Mouse (Mus musculus) MEL (cell line): ENCODE measurements around the gene Uggt1. TPM values are rescaled to one million over a fixed set of nuclear protein-coding genes. Genes with fewer than 3 reads are reported as not detected.

Experiments used
- DNase-seq: peaks from one replicate; pipeline ENCODE4 v3.0.0; 2011; ENCODE audit warnings: low read depth, low spot score
- H3K27ac ChIP-seq: 2 replicates; pipeline ENCODE4 v1.5.1; 2012; ENCODE audit warnings: low read depth, mild to moderate bottlenecking, control low read depth, low read length, moderate library complexity; ENCODE audit not compliant: control insufficient read depth
- H3K27me3 ChIP-seq, 2 experiments: fragments of 150-350 bp in 1 of 2; sonication (generic) in 1 of 2; 2 replicates each; pipeline ENCODE4 v1.6.1; 2012; ENCODE audit warnings: low read length in 2 of 2, mild to moderate bottlenecking in 2 of 2, improper control_type of control experiment in 1 of 2, moderate library complexity in 1 of 2; ENCODE audit not compliant: insufficient read depth in 2 of 2, control insufficient read depth in 1 of 2
- H3K36me3 ChIP-seq, 2 experiments: 2 replicates each; pipeline ENCODE4 v1.6.1; 2012 to 2014; ENCODE audit warnings: low read length in 2 of 2, improper control_type of control experiment in 1 of 2, inconsistent platforms in 1 of 2, mild to moderate bottlenecking in 1 of 2; ENCODE audit not compliant: insufficient read depth in 2 of 2, control insufficient read depth in 1 of 2
- H3K4me1 ChIP-seq, 2 experiments: fragments of 150-350 bp in 1 of 2; sonication (generic) in 1 of 2; 2 replicates each; pipeline ENCODE4 v1.6.1; 2012; ENCODE audit warnings: low read length in 2 of 2, improper control_type of control experiment in 1 of 2, mild to moderate bottlenecking in 1 of 2; ENCODE audit not compliant: insufficient read depth in 2 of 2, control insufficient read depth in 1 of 2
- H3K4me3 ChIP-seq, 2 experiments: fragments of 150-350 bp in 1 of 2; sonication (generic) in 1 of 2; 2 replicates each; pipeline ENCODE4 v1.5.1; 2012; ENCODE audit warnings: low read depth in 2 of 2, low read length in 2 of 2, mild to moderate bottlenecking in 2 of 2, moderate library complexity in 2 of 2, control low read depth in 1 of 2, improper control_type of control experiment in 1 of 2; ENCODE audit not compliant: control insufficient read depth in 1 of 2, insufficient read depth in 1 of 2
- H3K79me2 ChIP-seq: 2 replicates; pipeline ENCODE4 v1.6.1; 2012; ENCODE audit warnings: mild to moderate bottlenecking, low read length, moderate library complexity; ENCODE audit not compliant: control insufficient read depth, poor library complexity, insufficient read depth
- H3K9ac ChIP-seq: 2 replicates; pipeline ENCODE4 v1.6.1; 2012; ENCODE audit warnings: low read depth, mild to moderate bottlenecking, control low read depth, low read length, moderate library complexity; ENCODE audit not compliant: control insufficient read depth, poor library complexity, severe bottlenecking
- H3K9me3 ChIP-seq: fragments of 150-350 bp; sonication (generic); replicated peaks from 2 replicates; pipeline ENCODE4 v1.6.1; 2012; ENCODE audit warnings: mild to moderate bottlenecking, low read length, improper control_type of control experiment, moderate library complexity; ENCODE audit not compliant: insufficient read depth
- CTCF ChIP-seq, 3 experiments: IDR thresholded peaks in 2 of 3; conservative IDR thresholded peaks in 1 of 3; 2 replicates each; pipeline ENCODE4 v1.5.1; 2011 to 2012; ENCODE audit warnings: low read length in 3 of 3, low read depth in 2 of 3, mild to moderate bottlenecking in 2 of 3, improper control_type of control experiment in 1 of 3, inconsistent platforms in 1 of 3, mixed read lengths in 1 of 3, moderate library complexity in 1 of 3; ENCODE audit not compliant: control insufficient read depth in 1 of 3, insufficient read depth in 1 of 3, poor library complexity in 1 of 3, severe bottlenecking in 1 of 3
- EP300 ChIP-seq, 2 experiments: IDR thresholded peaks; 2 replicates each; pipeline ENCODE4 v1.6.1; 2011; ENCODE audit warnings: improper control_type of control experiment in 2 of 2, low read length in 2 of 2, low read depth in 1 of 2, mild to moderate bottlenecking in 1 of 2
- KAT2A ChIP-seq: conservative IDR thresholded peaks from 2 replicates; pipeline ENCODE4 v1.6.1; 2012; ENCODE audit warnings: low read depth, low read length, improper control_type of control experiment, inconsistent platforms
- MAFK ChIP-seq: IDR thresholded peaks from 2 replicates; pipeline ENCODE4 v1.6.1; 2011; ENCODE audit warnings: low read depth, mild to moderate bottlenecking, low read length, improper control_type of control experiment, borderline replicate concordance
- MXI1 ChIP-seq: IDR thresholded peaks from 2 replicates; pipeline ENCODE4 v1.6.1; 2011; ENCODE audit warnings: mild to moderate bottlenecking, low read depth, low read length, improper control_type of control experiment
- POLR2AphosphoS2 ChIP-seq: IDR thresholded peaks from 2 replicates; pipeline ENCODE4 v1.6.1; 2011; ENCODE audit warnings: low read length, improper control_type of control experiment
- RAD21 ChIP-seq: IDR thresholded peaks from 2 replicates; pipeline ENCODE4 v1.6.1; 2011; ENCODE audit warnings: mild to moderate bottlenecking, low read depth, low read length, improper control_type of control experiment
- RCOR1 ChIP-seq: IDR thresholded peaks from 2 replicates; pipeline ENCODE4 v1.6.1; 2012; ENCODE audit warnings: low read depth, mild to moderate bottlenecking, inconsistent platforms, low read length, improper control_type of control experiment
- SIN3A ChIP-seq: IDR thresholded peaks from 2 replicates; pipeline ENCODE4 v1.6.1; 2012; ENCODE audit warnings: low read length, improper control_type of control experiment, inconsistent platforms
- SMC3 ChIP-seq: IDR thresholded peaks from 2 replicates; pipeline ENCODE4 v1.6.1; 2011; ENCODE audit warnings: low read depth, low read length, improper control_type of control experiment
- TAL1 ChIP-seq: IDR thresholded peaks from 2 replicates; pipeline ENCODE4 v1.6.1; 2012; ENCODE audit warnings: mild to moderate bottlenecking, inconsistent platforms, low read length, moderate library complexity, mixed read lengths
- USF1 ChIP-seq: IDR thresholded peaks from 2 replicates; pipeline ENCODE4 v1.6.1; 2014; ENCODE audit warnings: low read depth, mild to moderate bottlenecking, inconsistent platforms, low read length, improper control_type of control experiment, moderate library complexity
- USF2 ChIP-seq, 2 experiments: IDR thresholded peaks; 2 replicates each; pipeline ENCODE4 v1.6.1; 2011 to 2012; ENCODE audit warnings: improper control_type of control experiment in 2 of 2, low read length in 2 of 2, borderline replicate concordance in 1 of 2, inconsistent platforms in 1 of 2, low read depth in 1 of 2, mild to moderate bottlenecking in 1 of 2; ENCODE audit not compliant: insufficient read depth in 1 of 2
- ZC3H11A ChIP-seq: IDR thresholded peaks from 2 replicates; pipeline ENCODE4 v1.6.1; 2012; ENCODE audit warnings: low read depth, mild to moderate bottlenecking, inconsistent platforms, low read length, improper control_type of control experiment
- ZKSCAN1 ChIP-seq: IDR thresholded peaks from 2 replicates; pipeline ENCODE4 v1.6.1; 2012; ENCODE audit warnings: low read depth, mild to moderate bottlenecking, inconsistent platforms, low read length, improper control_type of control experiment, moderate library complexity
- ZNF384 ChIP-seq: IDR thresholded peaks from 2 replicates; pipeline ENCODE4 v1.6.1; 2012; ENCODE audit warnings: low read depth, mild to moderate bottlenecking, inconsistent platforms, low read length, improper control_type of control experiment
- polyA plus RNA-seq, 2 experiments: library from polyadenylated mRNA; stranded (reverse) in 1 of 2; unstranded in 1 of 2; fragments of >175 nt in 1 of 2; fragments of >200 nt in 1 of 2; gene quantifications; 2 replicates each; pipeline versions ENCODE4 v1.2.1 to v1.2.4; 2012; ENCODE audit warnings: low replicate concordance in 2 of 2, low read depth in 1 of 2; ENCODE audit not compliant: insufficient read length in 2 of 2, insufficient read depth in 1 of 2, missing spikeins in 1 of 2
- total RNA-seq: library from RNA; depleted of rRNA; stranded (reverse); fragments of 300-350 nt; gene quantifications from 2 replicates; pipeline ENCODE4 v1.2.3, GENCODE M21; 2012

Uggt1 gene
- total and polyA plus RNA-seq, 3 experiments = 33.8 to 98.3 (median 47.9) TPM

DNA sequence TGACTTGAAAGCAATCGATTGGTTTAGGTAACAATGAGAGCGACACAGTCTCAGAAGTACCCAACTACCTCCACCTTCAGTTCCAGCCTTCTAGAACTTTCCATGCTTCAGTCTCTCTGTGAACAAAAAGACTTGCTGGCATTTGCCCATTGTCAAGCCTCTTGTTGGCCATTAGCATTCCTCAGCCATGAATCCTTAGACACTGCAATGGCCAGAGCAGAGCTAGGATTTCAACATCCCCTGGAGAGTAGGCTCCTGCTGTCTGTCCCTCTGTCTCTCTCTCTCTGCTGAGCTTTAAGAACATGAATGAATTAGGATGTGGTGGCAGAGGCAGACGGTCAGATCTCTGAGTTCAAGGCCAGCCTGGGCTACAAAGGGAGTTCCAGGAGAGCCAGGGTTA lies 36.4 kb upstream of the Uggt1 start:
- DNase-seq = no peak
- TF ChIP-seq ZC3H11A = no peak
- no peak for TF ChIP-seq POLR2AphosphoS2
- TF ChIP-seq CTCF (IDR thresholded peaks at IDR 0.05 in 2 of 3, conservative IDR thresholded peaks at IDR 0.05 in 1 of 3; ENCODE audit: control insufficient read depth in 1 of 3, insufficient read depth in 1 of 3, low read depth in 2 of 3, low read length in 3 of 3, poor library complexity in 1 of 3, severe bottlenecking in 1 of 3) = no peak
- no peak for TF ChIP-seq KAT2A
- TF ChIP-seq, all 39 proteins: peak for 0
- no peak overlapping the region for H3K27ac ChIP-seq
- H3K4me1 ChIP-seq = peaks cover 0 to 7% of the 10 kb centered on the region in 2 experiments; a peak in 2 of 4 replicates
- H3K9ac ChIP-seq = no peak overlapping the region
- H3K36me3 ChIP-seq = no peaks in the 10 kb centered on the region; a peak in 1 of 4 replicates
- no peaks in the 10 kb centered on the region for H3K9me3 ChIP-seq
- H3K27me3 ChIP-seq = no peaks in the 10 kb centered on the region
- no peak overlapping the region for H3K4me3 ChIP-seq
- H3K79me2 ChIP-seq = no peaks in the 10 kb centered on the region

DNA sequence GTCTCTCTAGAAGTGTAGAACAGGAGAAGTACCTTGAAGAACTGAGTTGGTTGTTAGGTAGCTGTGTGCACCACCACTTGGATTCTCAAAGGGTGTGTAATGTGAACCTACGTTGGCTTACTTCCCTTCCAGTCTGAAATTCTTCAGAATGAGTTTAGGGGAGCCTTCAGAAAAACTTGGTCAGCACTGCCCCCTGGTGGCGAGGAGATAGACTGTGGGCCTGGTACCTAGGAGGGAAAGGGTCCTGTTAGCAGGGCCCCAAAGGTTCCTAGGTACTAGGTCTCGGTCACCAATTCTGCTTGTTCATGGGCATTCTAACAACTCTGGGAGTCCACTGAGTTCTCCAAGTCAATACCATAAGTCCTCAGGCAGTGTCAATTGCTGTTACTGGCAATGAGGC lies 34.7 kb upstream of the Uggt1 start:
- Histone ChIP-seq H3K9me3 (no peaks in the 10 kb centered on the region), H3K79me2 (no peaks in the 10 kb centered on the region), H3K9ac (no peak overlapping the region), H3K27me3 (no peaks in the 10 kb centered on the region), H3K4me3 (no peak overlapping the region), H3K36me3 (peaks cover 0 to 9% of the 10 kb centered on the region in 2 experiments; a peak in 2 of 4 replicates), H3K4me1 (peaks cover 5 to 23% of the 10 kb centered on the region in 2 experiments), H3K27ac (no peak overlapping the region)
- TF ChIP-seq ZNF384 (0 out of 2 replicates have a peak, but pooled peaks have one; percentile 6), ZC3H11A (peak; percentile 87), SMC3 (peak; percentile 93), TAL1 (no peak), SIN3A (peak; percentile 43; the same call in 1 of the 2 replicates), MAFK (no peak), RAD21 (peak; percentile 98), CTCF (IDR thresholded peaks at IDR 0.05 in 2 of 3, conservative IDR thresholded peaks at IDR 0.05 in 1 of 3; ENCODE audit: control insufficient read depth in 1 of 3, insufficient read depth in 1 of 3, low read depth in 2 of 3, low read length in 3 of 3, poor library complexity in 1 of 3, severe bottlenecking in 1 of 3) (peak; percentile 83 to 98 (median 94))
- peak; percentile 90 for DNase-seq

DNA sequence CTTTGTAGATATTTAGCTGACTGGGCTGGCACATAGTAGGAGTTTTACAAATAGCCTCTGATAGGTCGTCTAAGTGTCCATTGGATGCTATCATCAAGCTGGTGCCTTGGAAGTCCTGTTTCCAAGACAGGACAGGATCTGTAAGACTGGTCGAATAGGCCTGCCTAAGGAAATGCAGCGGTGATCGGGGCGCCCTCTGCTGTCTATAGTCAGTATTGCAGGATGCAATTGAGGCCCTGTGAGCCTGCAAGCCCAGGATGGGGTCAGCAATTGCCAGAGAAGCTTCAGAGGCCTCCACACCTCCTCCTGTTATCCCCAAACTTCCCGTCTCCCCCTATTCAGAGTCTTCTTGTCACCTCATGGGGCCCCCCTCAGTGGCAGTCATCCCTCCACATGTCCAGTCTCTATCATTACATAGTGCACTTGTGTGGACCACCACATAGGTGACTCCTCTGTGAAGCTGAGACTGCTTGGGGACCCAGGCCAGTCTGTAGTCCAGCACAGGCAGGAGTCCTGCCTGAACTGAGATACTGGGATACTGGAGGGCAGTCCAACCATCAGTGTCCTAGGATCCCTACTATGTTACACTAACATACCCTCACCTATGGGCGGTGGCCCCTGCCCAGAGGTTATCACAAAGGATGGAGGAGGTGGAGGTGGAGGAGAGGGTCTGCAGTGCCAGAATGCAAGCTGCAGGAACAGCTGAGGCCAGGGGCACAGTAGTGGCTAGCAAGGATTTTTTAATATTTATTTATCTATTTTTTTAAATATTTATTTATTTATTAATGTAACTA lies 32.9 kb upstream of the Uggt1 start:
- H3K4me3 ChIP-seq = no peak overlapping the region
- H3K27ac ChIP-seq = no peak overlapping the region
- no peak for TF ChIP-seq USF1
- no peak for TF ChIP-seq EP300 (IDR thresholded peaks at IDR 0.05; ENCODE audit: low read depth in 1 of 2, low read length in 2 of 2)
- no peak for TF ChIP-seq ZKSCAN1
- no peak for TF ChIP-seq MXI1
- peak; percentile 83 for TF ChIP-seq SMC3
- TF ChIP-seq ZC3H11A = peak; percentile 43; the same call in 1 of the 2 replicates
- peak; percentile 82 to 95 (median 85) for TF ChIP-seq CTCF (IDR thresholded peaks at IDR 0.05 in 2 of 3, conservative IDR thresholded peaks at IDR 0.05 in 1 of 3; ENCODE audit: control insufficient read depth in 1 of 3, insufficient read depth in 1 of 3, low read depth in 2 of 3, low read length in 3 of 3, poor library complexity in 1 of 3, severe bottlenecking in 1 of 3)
- no peak for TF ChIP-seq RCOR1
- peak; percentile 56 for TF ChIP-seq RAD21
- no peak for TF ChIP-seq USF2 (IDR thresholded peaks at IDR 0.05; ENCODE audit: borderline replicate concordance in 1 of 2, insufficient read depth in 1 of 2, low read depth in 1 of 2, low read length in 2 of 2)
- no peaks in the 10 kb centered on the region for H3K79me2 ChIP-seq
- peaks cover 0 to 10% of the 10 kb centered on the region in 2 experiments; a peak in 2 of 4 replicates for H3K36me3 ChIP-seq
- no peaks in the 10 kb centered on the region for H3K9me3 ChIP-seq
- DNase-seq = peak; percentile 79
- H3K27me3 ChIP-seq = no peaks in the 10 kb centered on the region
- H3K4me1 ChIP-seq = peaks cover 7 to 34% of the 10 kb centered on the region in 2 experiments
- no peak overlapping the region for H3K9ac ChIP-seq
